Mouse (Mus musculus) olfactory bulb, adult 2 months (tissue): ENCODE measurements at regions not wholly inside any gene's neighbourhood (a gene's known extent, or its start where the extent isn't known, plus 50 kb on each side); places are given as distances from the start of the nearest gene placed in this dataset.

Source experiments
- CTCF ChIP-seq: fragments of 200-500 bp; IDR thresholded peaks from 2 replicates; pipeline ENCODE4 v1.5.1; 2012; ENCODE audit warnings: low read depth, mild to moderate bottlenecking, low read length, moderate library complexity; ENCODE audit not compliant: insufficient read depth
- POLR2A ChIP-seq: fragments of 200-500 bp; IDR thresholded peaks from 2 replicates; pipeline ENCODE4 v1.6.1; 2012; ENCODE audit warnings: mild to moderate bottlenecking, low read depth, low read length, moderate library complexity; ENCODE audit not compliant: insufficient read depth

- TF ChIP-seq CTCF (no peak), POLR2A (no peak)
These were observed 294.3 kb downstream of the Etv1 start for GRCm38 (mm10) chr12:39073289-39074022.
